Mouse (Mus musculus) embryonic fibroblast, embryonic 13.5 days (primary cell): Measurements from ENCODE around the gene Fetub.

Experiments used
- CTCF ChIP-seq: IDR thresholded peaks from 2 replicates; pipeline ENCODE4 v1.5.1; 2011; ENCODE audit warnings: mild to moderate bottlenecking, control low read depth, low read length, moderate library complexity, borderline replicate concordance; ENCODE audit not compliant: insufficient read depth
- POLR2A ChIP-seq: IDR thresholded peaks from 2 replicates; pipeline ENCODE4 v1.6.1; 2011; ENCODE audit warnings: low read depth, mild to moderate bottlenecking, control low read depth, low read length, moderate library complexity

- TF ChIP-seq CTCF (no peak), POLR2A (no peak)
These were observed 6.1 kb upstream of the Fetub start for GRCm38 (mm10) chr16:22911986-22912385.
